Mouse (Mus musculus): ENCODE results near the gene Nek2. TPM values are rescaled to one million over a fixed set of nuclear protein-coding genes. Genes with fewer than 3 reads are reported as not detected.

Gene Nek2
- polyA plus RNA-seq, 1 experiment from 2014 or later = 55.6 TPM

- no peaks in the 10 kb centered on the region for H3K27me3 ChIP-seq (ENCODE audit: control insufficient read depth, insufficient read depth, low read length)
- DNase-seq (ENCODE audit: low spot score) (no peak), ATAC-seq (replicated peaks; ENCODE audit: low FRiP score) (no peak)
- no peak overlapping the region for H3K9ac ChIP-seq (ENCODE audit: low read length)
- 88% methylated on average over 11 of the region's 11 CpGs for WGBS
- H3K27ac ChIP-seq (ENCODE audit: low read depth, low read length) = no peak overlapping the region
- no peaks in the 10 kb centered on the region for H3K9me3 ChIP-seq (ENCODE audit: control insufficient read depth, low read length)
- H3K4me3 ChIP-seq (ENCODE audit: low read depth, low read length) = no peak overlapping the region
- no peaks in the 10 kb centered on the region for H3K36me3 ChIP-seq (ENCODE audit: control insufficient read depth, insufficient read depth, low read length)
- H3K4me1 ChIP-seq (replicated peaks; ENCODE audit: control insufficient read depth, insufficient read depth, low read length) = no peaks in the 10 kb centered on the region; the same call in 1 of the 2 replicates
- H3K4me2 ChIP-seq (ENCODE audit: low read depth, low read length, severe bottlenecking) = no peak overlapping the region
Measured at GRCm38 (mm10) chr1:191840774-191841565, 19.7 kb downstream of the Nek2 start.

GRCm38 (mm10) chr1:191842247-191842646 lies 21.0 kb downstream of the Nek2 start:
- 88% methylated on average over 12 of the region's 12 CpGs for WGBS
- no peaks in the 10 kb centered on the region; the same call in 1 of the 2 replicates for H3K4me1 ChIP-seq (replicated peaks; ENCODE audit: control insufficient read depth, insufficient read depth, low read length)
- H3K36me3 ChIP-seq (ENCODE audit: control insufficient read depth, insufficient read depth, low read length) = no peaks in the 10 kb centered on the region
- no peak overlapping the region for H3K4me3 ChIP-seq (ENCODE audit: low read depth, low read length)
- DNase-seq (ENCODE audit: low spot score) = no peak
- H3K27me3 ChIP-seq (ENCODE audit: control insufficient read depth, insufficient read depth, low read length) = no peaks in the 10 kb centered on the region
- no peak for ATAC-seq (replicated peaks; ENCODE audit: low FRiP score)
- H3K9me3 ChIP-seq (ENCODE audit: control insufficient read depth, low read length) = no peaks in the 10 kb centered on the region
- no peak overlapping the region for H3K4me2 ChIP-seq (ENCODE audit: low read depth, low read length, severe bottlenecking)
- no peak overlapping the region for H3K9ac ChIP-seq (ENCODE audit: low read length)
- no peak overlapping the region for H3K27ac ChIP-seq (ENCODE audit: low read depth, low read length)

DNA sequence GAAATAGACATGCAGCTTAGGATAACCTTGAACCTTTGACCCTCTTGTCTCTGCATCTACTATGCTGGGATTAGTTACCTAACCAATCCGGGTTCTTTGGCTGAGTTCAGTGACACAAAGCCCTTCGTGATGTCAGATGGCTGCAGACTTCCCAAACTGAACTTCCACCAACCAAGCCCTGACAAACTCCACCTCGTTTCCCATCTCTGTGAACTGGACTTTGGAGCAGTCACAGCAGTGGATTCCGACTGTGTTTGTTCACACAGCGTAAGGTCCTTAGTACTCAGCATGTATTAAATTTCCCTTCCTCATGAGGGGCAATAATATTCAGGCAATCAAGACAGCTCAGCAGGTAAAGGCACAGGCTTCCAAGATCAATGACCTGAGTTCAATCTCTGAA lies 25.4 kb downstream of the Nek2 start:
- WGBS = 72% methylated on average over 5 of the region's 5 CpGs
- no peak overlapping the region for H3K27ac ChIP-seq (ENCODE audit: low read depth, low read length)
- DNase-seq (ENCODE audit: low spot score) = no peak

DNA sequence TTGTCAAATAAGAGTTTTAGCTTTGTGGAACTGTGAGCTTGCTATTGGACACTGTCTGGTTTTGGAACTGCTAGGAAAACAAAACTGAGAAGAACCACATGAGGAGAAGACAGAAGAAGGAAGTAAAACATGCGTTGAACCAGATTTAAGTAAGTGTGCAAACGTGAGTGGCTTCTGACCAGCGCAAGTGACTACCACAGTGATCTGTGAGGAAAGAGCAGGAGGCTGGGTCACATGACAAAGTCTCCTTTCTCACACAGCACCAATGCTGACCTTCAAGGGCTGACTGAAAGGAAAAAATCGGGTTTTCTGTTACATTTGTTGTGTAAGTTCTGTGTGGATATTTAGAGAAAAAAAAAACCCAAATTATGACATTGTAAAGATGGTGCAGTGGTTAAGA lies 28.3 kb downstream of the Nek2 start:
- Histone ChIP-seq H3K27ac (ENCODE audit: low read depth, low read length) (no peak overlapping the region), H3K9ac (ENCODE audit: low read length) (no peak overlapping the region), H3K27me3 (ENCODE audit: control insufficient read depth, insufficient read depth, low read length) (no peaks in the 10 kb centered on the region), H3K4me2 (ENCODE audit: low read depth, low read length, severe bottlenecking) (no peak overlapping the region), H3K4me1 (replicated peaks; ENCODE audit: control insufficient read depth, insufficient read depth, low read length) (no peaks in the 10 kb centered on the region), H3K9me3 (ENCODE audit: control insufficient read depth, low read length) (no peaks in the 10 kb centered on the region), H3K36me3 (ENCODE audit: control insufficient read depth, insufficient read depth, low read length) (no peaks in the 10 kb centered on the region), H3K4me3 (ENCODE audit: low read depth, low read length) (no peak overlapping the region)
- no peak for DNase-seq (ENCODE audit: low spot score)
- no peak for ATAC-seq (replicated peaks; ENCODE audit: low FRiP score)
- 74% methylated on average over 4 of the region's 4 CpGs for WGBS

More for the DNA sequence above, 25.4 kb downstream of the Nek2 start:
- Histone ChIP-seq H3K4me3 (ENCODE audit: low read depth, low read length) (no peak overlapping the region), H3K36me3 (ENCODE audit: control insufficient read depth, insufficient read depth, low read length) (no peaks in the 10 kb centered on the region), H3K4me2 (ENCODE audit: low read depth, low read length, severe bottlenecking) (no peak overlapping the region), H3K9me3 (ENCODE audit: control insufficient read depth, low read length) (no peaks in the 10 kb centered on the region), H3K4me1 (replicated peaks; ENCODE audit: control insufficient read depth, insufficient read depth, low read length) (no peaks in the 10 kb centered on the region), H3K9ac (ENCODE audit: low read length) (no peak overlapping the region), H3K27me3 (ENCODE audit: control insufficient read depth, insufficient read depth, low read length) (no peaks in the 10 kb centered on the region)
- ATAC-seq (replicated peaks; ENCODE audit: low FRiP score) = no peak

- Histone ChIP-seq H3K27ac (ENCODE audit: low read depth, low read length) (no peak overlapping the region), H3K4me2 (ENCODE audit: low read depth, low read length, severe bottlenecking) (no peak overlapping the region), H3K4me3 (ENCODE audit: low read depth, low read length) (no peak overlapping the region), H3K9ac (ENCODE audit: low read length) (no peak overlapping the region), H3K4me1 (replicated peaks; ENCODE audit: control insufficient read depth, insufficient read depth, low read length) (no peaks in the 10 kb centered on the region), H3K27me3 (ENCODE audit: control insufficient read depth, insufficient read depth, low read length) (no peaks in the 10 kb centered on the region), H3K36me3 (ENCODE audit: control insufficient read depth, insufficient read depth, low read length) (no peaks in the 10 kb centered on the region), H3K9me3 (ENCODE audit: control insufficient read depth, low read length) (no peaks in the 10 kb centered on the region; the same call in 1 of the 2 replicates)
- no peak for DNase-seq (ENCODE audit: low spot score)
- 82% methylated on average over 9 of the region's 9 CpGs for WGBS
- no peak for ATAC-seq (replicated peaks; ENCODE audit: low FRiP score)
Measured at GRCm38 (mm10) chr1:191853442-191853841, 32.2 kb downstream of the Nek2 start.

DNA sequence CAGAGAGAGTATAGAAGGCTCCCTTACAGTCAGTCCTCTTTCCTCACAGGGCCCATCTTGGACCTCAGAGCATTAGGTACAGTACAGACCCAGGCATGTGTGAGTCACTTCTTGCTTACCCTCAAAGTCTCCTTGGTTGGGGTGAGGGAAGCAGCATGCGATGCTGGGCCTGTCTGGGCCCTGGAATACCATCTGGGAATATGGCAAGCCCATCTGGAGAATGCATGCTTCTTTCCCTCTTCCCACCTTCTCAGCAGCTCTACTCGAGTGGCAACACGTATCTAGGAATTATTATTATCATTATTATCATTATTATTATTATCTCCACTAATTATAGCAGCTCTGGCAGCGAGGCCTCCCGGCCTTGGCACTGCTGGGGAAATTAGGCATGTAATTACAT lies 33.5 kb downstream of the Nek2 start:
- DNase-seq (ENCODE audit: low spot score) = no peak
- 84% methylated on average over 5 of the region's 5 CpGs for WGBS
- Histone ChIP-seq H3K27ac (ENCODE audit: low read depth, low read length) (no peak overlapping the region), H3K9me3 (ENCODE audit: control insufficient read depth, low read length) (no peaks in the 10 kb centered on the region; the same call in 1 of the 2 replicates), H3K4me3 (ENCODE audit: low read depth, low read length) (no peak overlapping the region), H3K4me1 (replicated peaks; ENCODE audit: control insufficient read depth, insufficient read depth, low read length) (no peaks in the 10 kb centered on the region), H3K27me3 (ENCODE audit: control insufficient read depth, insufficient read depth, low read length) (no peaks in the 10 kb centered on the region), H3K9ac (ENCODE audit: low read length) (no peak overlapping the region), H3K4me2 (ENCODE audit: low read depth, low read length, severe bottlenecking) (no peak overlapping the region), H3K36me3 (ENCODE audit: control insufficient read depth, insufficient read depth, low read length) (no peaks in the 10 kb centered on the region)
- no peak for ATAC-seq (replicated peaks; ENCODE audit: low FRiP score)

GRCm38 (mm10) chr1:191855136-191855878 lies 34.1 kb downstream of the Nek2 start:
- Histone ChIP-seq H3K27me3 (ENCODE audit: control insufficient read depth, insufficient read depth, low read length) (no peaks in the 10 kb centered on the region), H3K4me1 (replicated peaks; ENCODE audit: control insufficient read depth, insufficient read depth, low read length) (no peaks in the 10 kb centered on the region), H3K4me3 (ENCODE audit: low read depth, low read length) (no peak overlapping the region), H3K9me3 (ENCODE audit: control insufficient read depth, low read length) (no peaks in the 10 kb centered on the region; the same call in 1 of the 2 replicates), H3K4me2 (ENCODE audit: low read depth, low read length, severe bottlenecking) (no peak overlapping the region), H3K9ac (ENCODE audit: low read length) (no peak overlapping the region), H3K27ac (ENCODE audit: low read depth, low read length) (no peak overlapping the region), H3K36me3 (ENCODE audit: control insufficient read depth, insufficient read depth, low read length) (no peaks in the 10 kb centered on the region)
- WGBS = 81% methylated on average over 10 of the region's 10 CpGs
- DNase-seq (ENCODE audit: low spot score) = no peak
- 0 out of 2 replicates have a peak, but pooled peaks have one; percentile 51 for ATAC-seq (replicated peaks; ENCODE audit: low FRiP score)

DNA sequence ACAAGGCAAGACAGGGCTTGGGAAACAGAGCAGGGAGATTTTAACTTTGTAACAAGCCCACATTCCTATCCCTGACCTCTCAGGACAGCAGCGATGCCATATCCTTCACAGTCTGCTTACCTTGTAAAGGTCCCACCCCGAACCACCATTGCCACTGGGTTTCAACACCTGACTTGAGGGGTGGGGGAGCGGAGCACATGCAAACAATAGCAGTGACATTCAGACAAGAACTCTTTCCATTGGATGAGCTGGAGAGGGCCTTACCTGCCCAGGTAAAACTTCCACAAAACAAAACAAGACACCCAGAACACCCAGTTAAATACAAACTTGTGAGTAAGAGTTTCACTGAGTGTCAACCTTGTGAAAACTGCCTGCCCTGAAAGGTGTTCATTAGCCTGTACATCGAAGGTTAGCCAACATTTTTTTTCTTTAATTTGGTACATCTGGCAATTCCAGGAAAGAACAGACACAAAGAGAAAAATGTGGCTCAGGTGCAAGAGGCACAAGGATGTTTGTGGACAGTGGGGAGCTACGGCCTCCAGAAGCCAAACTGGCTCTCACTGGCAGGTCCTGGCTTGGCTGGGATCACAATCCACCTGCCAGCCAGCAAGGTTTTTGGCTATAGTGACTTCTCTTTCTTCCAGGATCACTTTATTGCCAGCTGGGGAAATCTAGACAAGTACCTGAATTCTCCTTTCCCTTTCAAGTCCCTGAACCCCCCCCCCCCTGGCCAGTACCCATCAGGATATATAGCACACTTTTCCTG lies 35.8 kb downstream of the Nek2 start:
- DNase-seq (ENCODE audit: low spot score) = no peak
- Histone ChIP-seq H3K4me2 (ENCODE audit: low read depth, low read length, severe bottlenecking) (no peak overlapping the region), H3K9me3 (ENCODE audit: control insufficient read depth, low read length) (no peaks in the 10 kb centered on the region; the same call in 1 of the 2 replicates), H3K27me3 (ENCODE audit: control insufficient read depth, insufficient read depth, low read length) (no peaks in the 10 kb centered on the region), H3K27ac (ENCODE audit: low read depth, low read length) (no peak overlapping the region), H3K9ac (ENCODE audit: low read length) (no peak overlapping the region), H3K4me1 (replicated peaks; ENCODE audit: control insufficient read depth, insufficient read depth, low read length) (no peaks in the 10 kb centered on the region), H3K36me3 (ENCODE audit: control insufficient read depth, insufficient read depth, low read length) (no peaks in the 10 kb centered on the region), H3K4me3 (ENCODE audit: low read depth, low read length) (no peak overlapping the region)
- no peak for ATAC-seq (replicated peaks; ENCODE audit: low FRiP score)
- WGBS = 83% methylated on average over 5 of the region's 5 CpGs
